Mouse (Mus musculus) adrenal gland, adult (tissue): ENCODE measurements around the gene Cuedc1.

Source experiments
- DNase-seq, 2 experiments: peaks; one replicate each; pipeline ENCODE4 v3.0.0; 2022 to 2023; ENCODE audit warnings: low spot score in 1 of 2; ENCODE audit not compliant: inconsistent age in 2 of 2

Gene Cuedc1

GRCm38 (mm10) chr11:88146264-88147060 lies 48.6 kb downstream of the Cuedc1 start:
- DNase-seq: no peak

GRCm38 (mm10) chr11:88147388-88147787 lies 49.5 kb downstream of the Cuedc1 start:
- no peak for DNase-seq

DNA sequence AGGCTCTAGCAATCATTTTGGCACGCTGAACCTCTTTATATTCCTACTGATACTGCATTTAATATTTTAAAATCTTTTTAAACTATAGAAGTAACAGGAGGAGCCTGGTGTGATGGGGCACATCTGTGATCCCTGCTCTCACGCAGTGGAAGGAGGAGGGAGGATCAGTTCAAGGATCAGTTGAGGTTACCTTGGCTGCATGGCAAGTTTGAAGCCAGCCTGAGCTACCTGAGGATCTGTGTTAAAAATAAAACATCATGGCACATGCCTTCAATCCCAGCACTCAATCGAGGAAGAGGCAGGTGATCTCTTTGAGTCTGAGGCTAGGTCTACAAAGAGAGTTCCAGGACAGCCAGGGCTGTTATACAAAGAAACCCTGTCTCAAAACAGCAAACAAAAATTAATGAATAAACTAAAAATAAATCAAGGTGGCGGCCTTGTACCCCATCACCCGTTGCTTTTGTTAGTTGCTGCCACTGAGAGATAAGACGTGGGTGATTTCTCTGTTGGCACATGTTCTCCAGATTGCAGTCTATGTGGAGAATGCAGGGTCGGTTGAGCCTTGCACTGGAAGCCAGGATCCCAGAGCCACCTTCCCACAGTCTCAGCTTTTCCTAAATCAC lies 50.3 kb downstream of the Cuedc1 start:
- peak in 1 of 2 experiments; percentile 66 for DNase-seq

DNA sequence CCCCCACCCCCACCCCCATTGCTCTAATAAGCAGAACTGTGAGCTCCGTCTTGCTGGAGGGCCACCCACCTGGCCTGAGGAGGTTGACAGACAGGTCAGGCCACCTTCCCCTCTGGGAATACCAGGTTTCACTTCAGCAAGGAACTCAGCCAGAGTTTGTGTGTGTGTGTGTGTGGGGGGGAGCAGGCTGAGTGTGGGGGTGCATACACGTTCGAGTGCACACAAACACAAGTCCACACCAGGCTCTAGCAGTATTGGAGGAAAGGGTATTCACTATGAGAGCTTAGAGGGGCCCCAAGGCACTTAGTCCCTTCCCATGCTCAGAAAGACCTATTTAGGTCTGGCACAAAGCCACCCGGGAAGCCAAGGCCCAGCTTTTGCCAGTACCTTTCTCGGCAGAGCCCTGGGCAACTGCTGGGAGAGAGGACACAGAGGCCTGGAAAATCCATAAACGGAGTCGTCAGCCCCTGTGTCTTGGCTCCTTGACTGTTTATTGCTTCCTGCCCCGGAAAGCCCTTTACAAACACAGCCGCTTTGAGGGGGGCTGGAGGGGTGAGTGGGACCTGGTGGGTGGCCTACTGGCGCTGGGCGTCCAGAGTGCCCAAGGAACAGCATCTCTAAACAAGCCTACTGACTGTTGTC lies 50.9 kb downstream of the Cuedc1 start:
- DNase-seq: peak; percentile 60 to 84

DNA sequence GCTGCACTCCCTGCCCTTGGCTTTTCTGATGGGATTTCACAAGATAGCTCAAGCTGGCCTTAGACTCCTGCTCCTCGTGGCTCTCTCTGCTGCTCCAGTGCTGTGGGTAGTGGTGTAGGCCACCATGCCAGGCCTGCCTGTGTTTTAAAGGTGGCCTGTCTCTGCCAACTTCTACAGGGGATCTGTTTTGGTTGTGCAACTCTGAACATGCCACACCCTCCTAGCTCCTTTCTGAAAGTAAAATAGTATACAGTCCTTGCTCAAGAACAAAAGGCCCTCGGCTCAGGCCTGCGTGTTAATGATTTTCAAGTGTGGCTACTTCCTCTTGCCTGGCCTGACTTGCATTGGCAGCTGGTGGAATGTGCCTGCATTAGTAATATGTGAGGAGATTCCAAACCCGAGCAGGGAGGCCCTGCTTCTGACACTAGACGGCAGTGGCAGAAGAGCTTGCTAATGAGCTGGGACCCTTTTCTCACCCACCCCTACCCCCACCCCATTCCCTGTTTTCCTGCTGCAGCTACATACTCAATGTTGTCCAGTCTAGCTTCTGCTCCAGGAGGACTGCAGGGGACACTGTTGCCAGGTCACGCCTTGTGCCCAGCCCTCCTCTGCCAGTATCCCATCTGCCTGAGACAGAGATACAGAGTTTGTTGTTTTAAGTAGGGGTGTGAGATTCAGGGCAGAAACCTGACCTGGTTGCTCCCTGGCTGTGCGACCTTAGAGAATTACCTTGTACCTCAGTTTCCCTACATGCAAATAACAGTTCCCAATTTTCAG lies 53.7 kb downstream of the Cuedc1 start:
- DNase-seq: peak; percentile 43 to 87

- no peak for DNase-seq
These were observed 56.0 kb downstream of the Cuedc1 start for GRCm38 (mm10) chr11:88153880-88154279.

DNA sequence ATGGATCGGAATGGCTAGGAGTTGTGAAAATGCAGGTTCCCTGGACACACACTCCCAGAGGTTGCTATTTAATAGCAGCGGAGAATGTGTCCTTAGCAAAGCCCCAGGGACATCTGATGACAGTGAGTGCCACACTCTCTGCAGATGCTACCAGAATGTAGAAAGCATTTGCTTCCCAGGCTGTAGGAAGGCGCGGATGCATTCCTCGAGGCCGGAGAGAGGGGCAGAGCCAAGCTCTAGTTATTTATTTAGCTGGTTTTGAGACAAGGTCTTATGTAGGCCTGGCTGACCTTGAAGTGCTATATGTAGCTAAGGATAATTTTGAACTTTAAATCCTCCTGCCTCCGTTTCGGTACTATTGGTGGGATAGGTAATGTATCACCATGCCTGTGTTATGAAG lies 56.6 kb downstream of the Cuedc1 start:
- DNase-seq: no peak

GRCm38 (mm10) chr11:88155451-88155850 lies 57.6 kb downstream of the Cuedc1 start:
- DNase-seq: peak in 1 of 2 experiments; percentile 81

DNA sequence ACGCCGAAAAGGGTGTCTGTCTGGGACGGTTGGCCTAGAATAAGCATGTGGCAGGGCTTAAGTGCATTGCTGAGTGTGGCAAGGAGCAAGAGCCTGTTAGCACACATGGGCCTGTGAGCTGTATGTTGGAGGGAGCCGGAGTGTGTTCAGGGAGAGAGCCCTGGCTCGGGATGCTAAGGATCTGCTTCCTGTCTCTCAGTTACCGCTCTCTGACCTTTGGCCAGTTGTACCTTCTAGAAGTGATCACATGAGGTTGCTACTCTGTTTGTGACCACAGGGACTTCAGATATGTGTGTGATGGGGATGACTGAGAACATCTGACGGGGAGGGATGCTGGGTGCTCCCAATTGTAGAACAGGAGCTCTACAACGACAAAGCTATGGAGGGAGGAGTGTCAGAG lies 58.1 kb downstream of the Cuedc1 start:
- DNase-seq: peak in 1 of 2 experiments; percentile 61

DNA sequence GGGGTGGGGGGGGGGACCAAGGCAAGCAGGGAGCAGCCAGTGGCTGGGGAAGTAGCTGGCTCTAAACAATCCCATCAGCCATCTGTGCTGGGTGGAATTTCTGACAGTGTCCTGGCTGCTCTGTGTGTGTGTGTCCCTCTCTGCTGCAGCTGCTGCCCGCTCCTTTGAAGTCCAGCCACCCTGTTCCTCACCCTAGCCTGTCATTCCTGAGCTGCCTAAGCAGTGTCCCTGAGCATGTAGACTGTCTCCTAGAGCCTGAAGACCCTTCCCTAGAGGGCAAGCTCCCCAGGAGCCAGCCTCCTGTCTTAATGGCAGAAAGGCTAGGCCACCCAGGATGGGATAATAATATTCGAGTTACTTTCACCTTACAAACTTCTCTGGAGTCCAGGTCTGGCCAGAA lies 58.5 kb downstream of the Cuedc1 start:
- DNase-seq: peak; percentile 49 to 61

DNA sequence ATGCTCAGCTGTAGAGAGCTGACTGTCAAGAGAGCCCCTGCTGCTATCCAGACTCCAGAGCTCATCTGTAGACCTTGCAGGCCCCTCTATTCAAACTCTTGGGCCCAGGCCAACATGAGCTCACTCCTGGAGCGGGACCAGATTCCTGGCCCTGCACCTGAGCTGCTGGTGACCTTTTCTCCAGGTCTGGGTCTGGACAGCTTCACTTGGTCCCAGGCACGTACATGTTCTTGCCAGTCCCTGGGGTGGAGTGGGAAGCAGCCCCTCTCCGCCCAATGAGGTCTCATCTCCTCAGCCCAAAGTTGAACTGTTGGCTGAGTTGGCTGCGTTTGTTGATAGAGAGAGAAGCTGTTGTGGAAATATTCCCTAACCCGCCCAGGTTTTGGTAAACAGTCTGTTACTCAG lies 61.0 kb downstream of the Cuedc1 start:
- DNase-seq: peak; percentile 73 to 82

GRCm38 (mm10) chr11:88159389-88159788 lies 61.5 kb downstream of the Cuedc1 start:
- DNase-seq: peak in 1 of 2 experiments; percentile 63

GRCm38 (mm10) chr11:88160316-88160715 lies 62.5 kb downstream of the Cuedc1 start:
- peak; percentile 51 to 66 for DNase-seq

DNA sequence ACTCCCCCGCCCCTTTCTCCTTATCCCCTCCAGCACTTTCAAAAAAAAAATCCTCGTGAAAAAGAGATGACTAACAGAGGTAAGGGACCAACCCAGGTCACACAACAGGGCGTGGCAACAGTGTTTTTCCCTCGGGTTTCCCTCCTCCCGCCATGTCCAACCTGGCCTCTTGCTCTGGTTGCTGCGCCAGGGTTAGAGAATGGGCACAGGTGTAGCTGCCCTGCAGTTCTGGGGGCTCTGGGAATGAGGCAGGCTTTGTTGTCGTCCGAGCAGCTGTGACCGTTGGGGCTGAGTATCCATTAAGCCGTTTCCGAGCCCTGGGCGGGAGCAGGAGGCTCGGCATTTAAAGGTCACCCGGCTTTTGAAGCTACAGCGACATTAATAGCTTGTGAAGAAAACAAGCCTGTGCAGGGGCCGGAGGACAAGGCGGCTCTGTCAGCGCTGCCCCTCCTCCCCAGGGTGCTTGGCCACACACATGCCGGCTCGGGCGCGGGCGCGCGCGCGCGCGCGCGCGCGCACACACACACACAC lies 63.3 kb downstream of the Cuedc1 start:
- peak; percentile 89 to 94 for DNase-seq

- peak; percentile 96 to 97 for DNase-seq
These were observed 63.9 kb downstream of the Cuedc1 start for GRCm38 (mm10) chr11:88161651-88162362.

GRCm38 (mm10) chr11:88162740-88163139 lies 64.9 kb downstream of the Cuedc1 start:
- peak in 1 of 2 experiments; percentile 77 for DNase-seq

GRCm38 (mm10) chr11:88164213-88164723 lies 66.4 kb downstream of the Cuedc1 start:
- DNase-seq: no peak

- DNase-seq: peak; percentile 95 to 98
These were observed 67.0 kb downstream of the Cuedc1 start for GRCm38 (mm10) chr11:88164801-88165377.

DNA sequence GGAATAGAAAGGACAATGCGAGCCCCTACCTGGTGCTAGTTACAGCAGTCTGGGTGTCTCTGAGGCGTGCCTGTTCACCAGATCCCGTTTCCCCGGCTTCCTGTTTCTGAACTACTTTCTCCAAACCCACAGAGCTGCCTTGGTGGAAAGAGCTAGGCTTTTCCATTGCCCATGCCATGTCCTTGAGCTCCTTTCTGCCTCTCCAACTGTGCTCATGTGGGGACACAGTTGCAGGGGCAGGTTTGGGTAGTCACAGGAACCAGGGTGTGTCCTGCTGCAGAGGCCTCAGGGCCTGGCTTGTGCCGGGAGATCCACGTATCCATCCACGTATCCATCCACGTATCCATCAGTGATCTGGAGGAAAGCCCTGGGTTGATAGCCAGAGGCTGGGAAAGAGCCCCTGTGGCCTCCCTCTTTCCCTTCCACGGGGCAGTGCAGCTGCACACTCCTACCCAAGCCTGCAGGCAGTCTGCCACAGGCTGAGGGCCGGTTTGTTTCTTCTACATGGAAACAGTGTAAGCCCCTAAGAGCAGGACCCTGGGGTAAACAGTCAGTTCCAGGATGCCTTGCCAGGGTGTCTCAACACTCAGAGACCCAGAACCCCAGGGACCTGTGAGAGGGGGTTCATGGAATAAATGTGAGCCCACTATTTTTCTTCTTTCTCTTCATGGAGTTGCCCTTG lies 68.0 kb downstream of the Cuedc1 start:
- peak; percentile 73 to 88 for DNase-seq
